Mouse (Mus musculus) lung, postnatal 36 days (tissue): ENCODE measurements around the gene Etv4.

Source experiments
- DNase-seq: peaks from one replicate; pipeline ENCODE4 v3.0.0; 2022; ENCODE audit warnings: mixed read lengths

Etv4 gene

GRCm38 (mm10) chr11:101784488-101785142 lies 556 bp downstream of the Etv4 start:
- DNase-seq = peak; percentile 31

GRCm38 (mm10) chr11:101784072-101784471 lies 1.1 kb downstream of the Etv4 start:
- DNase-seq = no peak

GRCm38 (mm10) chr11:101783584-101783983 lies 1.6 kb downstream of the Etv4 start:
- DNase-seq = no peak

GRCm38 (mm10) chr11:101783135-101783534 lies 2.0 kb downstream of the Etv4 start:
- no peak for DNase-seq

GRCm38 (mm10) chr11:101776846-101777245 lies 8.3 kb downstream of the Etv4 start:
- no peak for DNase-seq

GRCm38 (mm10) chr11:101772449-101772848 lies 12.7 kb downstream of the Etv4 start:
- DNase-seq = peak; percentile 77

- DNase-seq = no peak
These were observed 13.1 kb downstream of the Etv4 start for GRCm38 (mm10) chr11:101772027-101772426.

- no peak for DNase-seq
These were observed 14.9 kb downstream of the Etv4 start for GRCm38 (mm10) chr11:101770266-101770665.

- no peak for DNase-seq
These were observed 16.4 kb downstream of the Etv4 start for GRCm38 (mm10) chr11:101768721-101769120.

GRCm38 (mm10) chr11:101767326-101767725 lies 17.8 kb downstream of the Etv4 start:
- no peak for DNase-seq

GRCm38 (mm10) chr11:101764546-101764945 lies 20.6 kb downstream of the Etv4 start:
- no peak for DNase-seq

- peak; percentile 63 for DNase-seq
These were observed 21.4 kb downstream of the Etv4 start for GRCm38 (mm10) chr11:101763723-101764122.

GRCm38 (mm10) chr11:101759530-101759929 lies 25.6 kb downstream of the Etv4 start:
- DNase-seq = no peak

- DNase-seq = no peak
These were observed 26.7 kb downstream of the Etv4 start for GRCm38 (mm10) chr11:101758431-101758830.

- DNase-seq = peak; percentile 58
These were observed 27.8 kb downstream of the Etv4 start for GRCm38 (mm10) chr11:101757366-101757765.

GRCm38 (mm10) chr11:101756616-101757015 lies 28.6 kb downstream of the Etv4 start:
- peak; percentile 28 for DNase-seq

GRCm38 (mm10) chr11:101733596-101733995 lies 51.6 kb downstream of the Etv4 start:
- DNase-seq = no peak

GRCm38 (mm10) chr11:101732518-101733440 lies 52.4 kb downstream of the Etv4 start, which contains the start of gene Dhx8:
Dhx8 (plus strand) TSS chr11:101732919.
- peak; percentile 99 for DNase-seq

- DNase-seq = no peak
These were observed 55.9 kb downstream of the Etv4 start for GRCm38 (mm10) chr11:101729308-101729707.

- no peak for DNase-seq
These were observed 58.4 kb downstream of the Etv4 start for GRCm38 (mm10) chr11:101726765-101727164.

GRCm38 (mm10) chr11:101725043-101725442 lies 60.1 kb downstream of the Etv4 start:
- no peak for DNase-seq

GRCm38 (mm10) chr11:101719986-101720520 lies 65.1 kb downstream of the Etv4 start:
- no peak for DNase-seq
